Mouse (Mus musculus): Measurements from ENCODE around the gene Rpap1. TPM values are rescaled to one million over a fixed set of nuclear protein-coding genes. Genes with fewer than 3 reads are reported as not detected.

Rpap1 gene
- total RNA-seq (2014; fragmentation: Nextera tagmentation) (22.3 and 23.9 TPM in 2 replicates), total RNA-seq (2017) (8.0 and 8.1 TPM in 2 replicates), polyA plus RNA-seq (2012) (36.4 and 41.3 TPM in 2 replicates)

DNA sequence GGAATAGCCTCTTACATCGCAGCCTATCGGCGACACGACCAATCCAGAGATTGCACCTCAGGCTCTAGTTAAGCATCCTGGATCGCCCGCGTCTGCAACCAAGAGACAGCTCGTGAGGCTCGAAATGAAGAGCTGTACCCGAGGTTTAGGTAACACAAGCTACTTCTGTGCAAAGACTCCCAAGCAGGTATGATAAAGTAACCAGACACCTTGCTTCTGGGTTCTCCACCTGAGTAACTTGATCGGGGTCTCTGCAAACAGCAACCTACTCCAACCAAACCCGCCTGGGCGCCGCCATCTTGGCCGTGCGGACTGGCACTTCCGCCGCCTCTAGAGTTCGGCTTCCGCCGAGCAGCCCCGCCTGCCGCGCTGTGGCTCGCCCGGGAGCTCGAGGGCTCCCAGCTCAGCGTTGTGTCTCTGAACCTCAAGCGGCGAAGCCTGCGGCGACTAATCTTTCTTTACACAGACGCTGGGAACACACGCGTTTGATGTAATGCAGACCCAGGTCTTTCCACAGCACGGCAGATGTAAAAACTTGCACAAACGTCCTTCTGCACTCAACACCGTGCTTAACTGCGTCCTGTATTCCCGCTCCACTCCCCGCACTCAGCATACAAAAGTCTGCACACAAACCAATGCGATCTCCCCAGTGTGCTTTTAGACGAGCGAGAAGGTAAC, at the start of gene Rpap1:
TSS of gene Rpap1 (minus strand) at position 332 of the 678 bp plus-strand sequence.
- DNase-seq (ENCODE audit: low spot score), result peak; percentile 80
- Histone ChIP-seq H3K27me3 (ENCODE audit: insufficient read depth, low read length) (no peaks in the 10 kb centered on the region), H3K36me3 (replicated peaks) (peaks cover 27% of the 10 kb centered on the region), H3K4me3 (ENCODE audit: low read depth, low read length) (peak within 1 kb of the TSS; percentile 70), H3K4me1 (ENCODE audit: insufficient read depth, low read depth, low read length) (peaks cover 17% of the 10 kb centered on the region), H3K9me3 (replicated peaks) (no peaks in the 10 kb centered on the region)
- peak; percentile 80 for ATAC-seq (ENCODE audit: extremely low read depth, insufficient number of reproducible peaks, low FRiP score, poor library complexity, severe bottlenecking)
- TF ChIP-seq GATA1 (IDR thresholded peaks at IDR 0.05; ENCODE audit: borderline replicate concordance, low read length) (no peak), GATA2 (IDR thresholded peaks at IDR 0.05; ENCODE audit: borderline replicate concordance, low read depth, low read length) (no peak), CTCF (IDR thresholded peaks at IDR 0.05; ENCODE audit: low read depth, low read length) (no peak), TAL1 (conservative IDR thresholded peaks at IDR 0.05; ENCODE audit: low read depth, low read length) (no peak), POLR2AphosphoS5 (IDR thresholded peaks at IDR 0.05; ENCODE audit: insufficient replicate concordance, low read depth, low read length) (no peak)

DNA sequence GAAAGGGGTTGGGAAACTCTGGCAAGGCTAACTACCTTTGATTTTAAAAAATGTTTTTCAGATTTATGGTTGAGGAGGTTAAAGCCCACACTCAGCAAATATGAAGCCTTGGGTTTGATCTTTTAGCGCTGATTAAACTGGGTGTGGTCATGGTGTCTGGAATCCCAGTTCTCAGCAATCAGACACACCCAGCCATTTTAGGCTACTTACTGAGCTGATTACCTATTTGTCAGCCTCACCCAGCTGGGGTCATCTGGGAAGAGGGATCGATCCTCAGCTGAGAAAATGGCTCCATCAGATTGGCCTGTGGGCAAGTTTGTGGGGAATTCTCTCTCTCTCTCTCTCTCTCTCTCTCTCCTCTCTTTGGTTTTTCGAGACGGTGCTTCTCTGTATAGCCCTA, 46.9 kb upstream of the Rpap1 start:
- H3K27me3 ChIP-seq (ENCODE audit: insufficient read depth, low read length), result peaks cover 9% of the 10 kb centered on the region; the same call in 1 of the 2 replicates
- no peaks in the 10 kb centered on the region for H3K36me3 ChIP-seq (replicated peaks)
- H3K9me3 ChIP-seq (replicated peaks), result no peaks in the 10 kb centered on the region
- no peak for ATAC-seq (ENCODE audit: extremely low read depth, insufficient number of reproducible peaks, low FRiP score, poor library complexity, severe bottlenecking)
- TF ChIP-seq TAL1 (conservative IDR thresholded peaks at IDR 0.05; ENCODE audit: low read depth, low read length), result no peak
- no peak for TF ChIP-seq POLR2AphosphoS5 (IDR thresholded peaks at IDR 0.05; ENCODE audit: insufficient replicate concordance, low read depth, low read length)
- no peak for TF ChIP-seq CTCF (IDR thresholded peaks at IDR 0.05; ENCODE audit: low read depth, low read length)
- no peak for TF ChIP-seq GATA1 (IDR thresholded peaks at IDR 0.05; ENCODE audit: borderline replicate concordance, low read length)
- no peak for TF ChIP-seq GATA2 (IDR thresholded peaks at IDR 0.05; ENCODE audit: borderline replicate concordance, low read depth, low read length)
- DNase-seq (ENCODE audit: low spot score), result no peak
- H3K4me1 ChIP-seq (ENCODE audit: insufficient read depth, low read depth, low read length), result no peaks in the 10 kb centered on the region
- H3K4me3 ChIP-seq (ENCODE audit: low read depth, low read length), result no peak overlapping the region

DNA sequence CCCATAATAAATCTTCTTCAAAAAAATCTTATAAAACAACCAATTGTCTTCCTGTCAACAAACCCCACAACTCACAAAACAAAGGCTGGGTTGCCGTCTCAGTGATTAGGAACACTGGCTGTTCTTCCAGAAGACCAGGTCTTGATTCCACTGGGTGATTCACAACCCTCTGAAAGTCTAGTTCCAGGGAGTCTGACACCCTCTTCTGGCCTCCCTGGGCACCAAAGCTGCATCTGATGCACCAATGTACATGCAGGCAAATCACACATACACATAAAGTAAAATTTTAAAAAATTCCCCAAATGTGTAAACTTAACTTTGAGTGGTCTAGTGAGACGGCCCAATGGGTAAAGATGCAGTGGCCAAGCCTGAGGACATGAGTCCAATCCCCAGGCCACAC, 43.2 kb upstream of the Rpap1 start:
- ATAC-seq (ENCODE audit: extremely low read depth, insufficient number of reproducible peaks, low FRiP score, poor library complexity, severe bottlenecking) (no peak), DNase-seq (ENCODE audit: low spot score) (no peak)
- Histone ChIP-seq H3K4me3 (ENCODE audit: low read depth, low read length) (no peak overlapping the region), H3K27me3 (ENCODE audit: insufficient read depth, low read length) (no peaks in the 10 kb centered on the region), H3K4me1 (ENCODE audit: insufficient read depth, low read depth, low read length) (no peaks in the 10 kb centered on the region), H3K9me3 (replicated peaks) (no peaks in the 10 kb centered on the region), H3K36me3 (replicated peaks) (no peaks in the 10 kb centered on the region)
- TF ChIP-seq POLR2AphosphoS5 (IDR thresholded peaks at IDR 0.05; ENCODE audit: insufficient replicate concordance, low read depth, low read length) (no peak), GATA1 (IDR thresholded peaks at IDR 0.05; ENCODE audit: borderline replicate concordance, low read length) (no peak), GATA2 (IDR thresholded peaks at IDR 0.05; ENCODE audit: borderline replicate concordance, low read depth, low read length) (no peak), TAL1 (conservative IDR thresholded peaks at IDR 0.05; ENCODE audit: low read depth, low read length) (no peak), CTCF (IDR thresholded peaks at IDR 0.05; ENCODE audit: low read depth, low read length) (no peak)

DNA sequence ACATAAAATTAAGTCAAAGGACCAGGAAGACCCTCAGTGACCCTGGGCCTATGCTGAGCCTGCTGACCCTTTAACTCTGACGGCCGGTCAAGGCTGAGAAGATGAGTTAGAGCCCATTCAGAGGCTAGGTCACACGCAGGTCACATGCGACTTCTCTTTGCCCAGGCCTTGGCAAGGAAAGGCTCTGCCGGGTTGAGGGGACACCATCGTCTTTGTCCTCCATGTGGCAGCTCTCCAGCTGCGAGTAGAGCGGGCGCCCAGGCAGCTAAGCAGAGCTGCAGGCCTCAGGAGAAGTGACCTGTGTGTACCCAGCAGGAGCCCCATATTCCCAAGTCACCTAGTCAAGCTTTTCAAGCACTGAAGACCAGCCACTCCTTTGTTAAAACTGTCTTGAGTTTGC, 33.8 kb upstream of the Rpap1 start:
- Histone ChIP-seq H3K4me1 (ENCODE audit: insufficient read depth, low read depth, low read length) (no peaks in the 10 kb centered on the region; the same call in 1 of the 2 replicates), H3K27me3 (ENCODE audit: insufficient read depth, low read length) (peaks cover 43% of the 10 kb centered on the region), H3K9me3 (replicated peaks) (no peaks in the 10 kb centered on the region), H3K36me3 (replicated peaks) (no peaks in the 10 kb centered on the region), H3K4me3 (ENCODE audit: low read depth, low read length) (no peak overlapping the region)
- no peak for ATAC-seq (ENCODE audit: extremely low read depth, insufficient number of reproducible peaks, low FRiP score, poor library complexity, severe bottlenecking)
- no peak for DNase-seq (ENCODE audit: low spot score)
- no peak for TF ChIP-seq CTCF (IDR thresholded peaks at IDR 0.05; ENCODE audit: low read depth, low read length)
- TF ChIP-seq GATA1 (IDR thresholded peaks at IDR 0.05; ENCODE audit: borderline replicate concordance, low read length), result no peak
- no peak for TF ChIP-seq GATA2 (IDR thresholded peaks at IDR 0.05; ENCODE audit: borderline replicate concordance, low read depth, low read length)
- no peak for TF ChIP-seq TAL1 (conservative IDR thresholded peaks at IDR 0.05; ENCODE audit: low read depth, low read length)
- no peak for TF ChIP-seq POLR2AphosphoS5 (IDR thresholded peaks at IDR 0.05; ENCODE audit: insufficient replicate concordance, low read depth, low read length)

DNA sequence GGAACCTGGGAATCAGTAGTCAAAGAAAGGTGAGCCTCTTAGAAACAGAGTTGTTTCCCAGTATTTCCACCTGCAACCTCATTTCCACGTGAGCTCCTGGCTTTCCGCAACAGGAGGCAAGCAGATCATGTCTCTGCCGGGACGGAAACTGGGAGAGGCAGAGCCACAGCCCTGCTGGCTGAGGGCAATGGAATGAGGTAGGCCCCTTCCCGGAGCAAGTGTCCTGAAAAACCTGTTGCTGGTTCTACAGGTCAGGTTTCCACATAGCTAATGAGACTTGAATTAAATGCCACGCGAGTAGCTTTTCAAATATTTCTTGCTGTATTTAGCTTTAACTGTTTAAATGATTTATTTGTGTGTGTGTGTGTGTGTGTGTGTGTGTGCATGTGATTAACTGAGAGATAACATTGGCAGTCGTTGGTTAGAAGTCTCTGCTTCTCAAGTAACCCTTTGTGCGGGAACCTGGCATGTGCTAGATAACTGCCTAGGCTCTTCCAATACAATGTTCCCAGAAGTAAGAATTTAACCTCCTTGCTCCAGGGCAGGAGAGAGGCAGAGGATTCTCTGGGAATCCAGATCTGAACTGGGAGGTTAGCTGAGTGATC, 31.4 kb upstream of the Rpap1 start:
- no peaks in the 10 kb centered on the region for H3K9me3 ChIP-seq (replicated peaks)
- no peaks in the 10 kb centered on the region; the same call in 1 of the 2 replicates for H3K4me1 ChIP-seq (ENCODE audit: insufficient read depth, low read depth, low read length)
- H3K4me3 ChIP-seq (ENCODE audit: low read depth, low read length), result no peak overlapping the region
- peaks cover 58% of the 10 kb centered on the region for H3K27me3 ChIP-seq (ENCODE audit: insufficient read depth, low read length)
- no peaks in the 10 kb centered on the region for H3K36me3 ChIP-seq (replicated peaks)
- no peak for DNase-seq (ENCODE audit: low spot score)
- no peak for ATAC-seq (ENCODE audit: extremely low read depth, insufficient number of reproducible peaks, low FRiP score, poor library complexity, severe bottlenecking)
- TF ChIP-seq CTCF (IDR thresholded peaks at IDR 0.05; ENCODE audit: low read depth, low read length) (no peak), GATA2 (IDR thresholded peaks at IDR 0.05; ENCODE audit: borderline replicate concordance, low read depth, low read length) (no peak), TAL1 (conservative IDR thresholded peaks at IDR 0.05; ENCODE audit: low read depth, low read length) (no peak), POLR2AphosphoS5 (IDR thresholded peaks at IDR 0.05; ENCODE audit: insufficient replicate concordance, low read depth, low read length) (no peak), GATA1 (IDR thresholded peaks at IDR 0.05; ENCODE audit: borderline replicate concordance, low read length) (no peak)

DNA sequence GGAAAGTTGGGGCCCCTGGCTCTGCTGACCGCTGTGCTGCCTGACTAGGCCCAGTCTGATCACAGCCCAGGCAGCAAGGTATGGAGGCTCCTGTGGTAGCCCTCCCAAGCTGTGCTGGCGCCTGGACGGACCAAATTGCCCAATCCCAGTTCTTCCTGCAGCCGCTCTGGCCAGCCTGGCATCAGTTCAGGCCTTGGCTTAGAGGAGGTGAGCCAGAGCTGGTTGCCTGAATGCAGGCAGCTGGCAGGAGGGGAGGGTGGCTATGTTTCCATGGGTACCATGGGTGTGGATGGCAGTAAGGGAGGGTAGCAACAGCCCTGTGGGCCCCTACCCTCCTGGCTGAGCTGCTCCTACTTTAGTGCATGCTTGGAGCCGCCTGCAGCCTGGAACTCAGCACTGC, 29.7 kb upstream of the Rpap1 start:
- ATAC-seq (ENCODE audit: extremely low read depth, insufficient number of reproducible peaks, low FRiP score, poor library complexity, severe bottlenecking) (no peak), DNase-seq (ENCODE audit: low spot score) (no peak)
- peaks cover 71% of the 10 kb centered on the region for H3K27me3 ChIP-seq (ENCODE audit: insufficient read depth, low read length)
- H3K4me1 ChIP-seq (ENCODE audit: insufficient read depth, low read depth, low read length), result no peaks in the 10 kb centered on the region; the same call in 1 of the 2 replicates
- H3K4me3 ChIP-seq (ENCODE audit: low read depth, low read length), result no peak overlapping the region
- TF ChIP-seq GATA1 (IDR thresholded peaks at IDR 0.05; ENCODE audit: borderline replicate concordance, low read length), result no peak
- no peak for TF ChIP-seq GATA2 (IDR thresholded peaks at IDR 0.05; ENCODE audit: borderline replicate concordance, low read depth, low read length)
- TF ChIP-seq TAL1 (conservative IDR thresholded peaks at IDR 0.05; ENCODE audit: low read depth, low read length), result no peak
- TF ChIP-seq POLR2AphosphoS5 (IDR thresholded peaks at IDR 0.05; ENCODE audit: insufficient replicate concordance, low read depth, low read length), result no peak
- no peak for TF ChIP-seq CTCF (IDR thresholded peaks at IDR 0.05; ENCODE audit: low read depth, low read length)
- no peaks in the 10 kb centered on the region for H3K36me3 ChIP-seq (replicated peaks)
- H3K9me3 ChIP-seq (replicated peaks), result no peaks in the 10 kb centered on the region

All from G1E (cell line).